23 mouse cellular contexts compared by ENCODE assay signal in genomic region chr6:54383893-54384524, GRCm38 (mm10). TPM values are rescaled to one million over a fixed set of nuclear protein-coding genes. Genes with fewer than 3 reads are reported as not detected.
DNase-seq lines count a peak whose midpoint lies in the region; ATAC-seq lines count a peak whose summit lies in the region.
"Had no signal": no experiment of that assay in that cellular context is flagged by ENCODE, and none has a peak within 500 bp of the region (broad histone marks: within the 10 kb centered on the region; RNA-seq: fewer than 3 reads in every experiment).

No protein-coding gene starts in this region.

- H3K4me2 ChIP-seq in neural tube, embryonic 13.5 days: peak overlapping the region; percentile 11; the same call in 1 of the 2 replicates
- H3K4me2 ChIP-seq in intestine, embryonic 15.5 days (replicated peaks): 0 out of 2 replicates have a peak overlapping the region, but pooled peaks have one; percentile 24
- H3K4me2 ChIP-seq: embryonic facial prominence, embryonic 12.5 days; liver, embryonic 12.5 days; midbrain, embryonic 15.5 days had no signal

- ATAC-seq in neural tube, embryonic 13.5 days (ENCODE audit: low read depth): no peak
- peak; percentile 68 for ATAC-seq in intestine, embryonic 15.5 days
- ATAC-seq: CD4-positive, CD25-positive, alpha-beta regulatory T cell, adult 4 months; forebrain, embryonic 16.5 days; liver, embryonic 12.5 days; liver, postnatal 0 days; midbrain, embryonic 15.5 days had no signal

- peaks cover 1% of the 10 kb centered on the region; the same call in 1 of the 2 replicates for H3K27me3 ChIP-seq in heart, embryonic 10.5 days (ENCODE audit: insufficient read depth, poor library complexity, severe bottlenecking)
- no peaks in the 10 kb centered on the region for H3K27me3 ChIP-seq in neural tube, embryonic 13.5 days
- H3K27me3 ChIP-seq in intestine, embryonic 15.5 days (replicated peaks): no peaks in the 10 kb centered on the region
- no peaks in the 10 kb centered on the region for H3K27me3 ChIP-seq in limb, embryonic 10.5 days (ENCODE audit: low read depth, poor library complexity, severe bottlenecking)
- H3K27me3 ChIP-seq: embryonic facial prominence, embryonic 12.5 days; midbrain, embryonic 15.5 days had no signal

- no peak overlapping the region for H3K4me3 ChIP-seq in heart, embryonic 10.5 days
- H3K4me3 ChIP-seq in neural tube, embryonic 13.5 days: no peak overlapping the region
- H3K4me3 ChIP-seq in intestine, embryonic 15.5 days (replicated peaks): no peak overlapping the region
- H3K4me3 ChIP-seq in limb, embryonic 10.5 days: no peak overlapping the region
- H3K4me3 ChIP-seq: embryonic facial prominence, embryonic 12.5 days; gastrocnemius, adult 2 months; liver, embryonic 12.5 days; midbrain, embryonic 15.5 days had no signal

- no peaks in the 10 kb centered on the region; the same call in 1 of the 2 replicates for H3K4me1 ChIP-seq in heart, embryonic 10.5 days
- peaks cover 9% of the 10 kb centered on the region for H3K4me1 ChIP-seq in neural tube, embryonic 13.5 days (replicated peaks)
- H3K4me1 ChIP-seq in intestine, embryonic 15.5 days (replicated peaks): peaks cover 4% of the 10 kb centered on the region; the same call in 1 of the 2 replicates
- H3K4me1 ChIP-seq in limb, embryonic 10.5 days: peaks cover 56% of the 10 kb centered on the region
- H3K4me1 ChIP-seq: liver, embryonic 12.5 days had no signal

- intact Hi-C loops in heart, postnatal 36 days (cut with DNase I): no loop called here

- no peaks in the 10 kb centered on the region for H3K9me3 ChIP-seq in heart, embryonic 10.5 days
- no peaks in the 10 kb centered on the region for H3K9me3 ChIP-seq in neural tube, embryonic 13.5 days
- no peaks in the 10 kb centered on the region for H3K9me3 ChIP-seq in intestine, embryonic 15.5 days
- no peaks in the 10 kb centered on the region for H3K9me3 ChIP-seq in limb, embryonic 10.5 days (replicated peaks)
- H3K9me3 ChIP-seq: embryonic facial prominence, embryonic 12.5 days; liver, embryonic 12.5 days; midbrain, embryonic 15.5 days had no signal

- no peak overlapping the region for H3K27ac ChIP-seq in heart, embryonic 10.5 days
- H3K27ac ChIP-seq in neural tube, embryonic 13.5 days (replicated peaks): no peak overlapping the region
- no peak overlapping the region for H3K27ac ChIP-seq in intestine, embryonic 15.5 days
- no peak overlapping the region for H3K27ac ChIP-seq in limb, embryonic 10.5 days
- H3K27ac ChIP-seq: embryonic facial prominence, embryonic 12.5 days; gastrocnemius, adult 2 months; liver, embryonic 12.5 days; macrophage; midbrain, embryonic 15.5 days had no signal

- H3K9ac ChIP-seq in neural tube, embryonic 13.5 days: no peak overlapping the region
- no peak overlapping the region for H3K9ac ChIP-seq in intestine, embryonic 15.5 days
- H3K9ac ChIP-seq: embryonic facial prominence, embryonic 12.5 days; liver, embryonic 12.5 days; liver, postnatal 0 days; midbrain, embryonic 15.5 days had no signal

- WGBS in heart, embryonic 10.5 days: 71% methylated on average over 12 of the region's 12 CpGs
- 44% methylated on average over 12 of the region's 12 CpGs for WGBS in neural tube, embryonic 13.5 days
- WGBS in intestine, embryonic 15.5 days: 45% methylated on average over 12 of the region's 12 CpGs
- 73% methylated on average over 12 of the region's 12 CpGs for WGBS in limb, embryonic 10.5 days

- no peaks in the 10 kb centered on the region for H3K36me3 ChIP-seq in heart, embryonic 10.5 days
- no peaks in the 10 kb centered on the region for H3K36me3 ChIP-seq in neural tube, embryonic 13.5 days
- H3K36me3 ChIP-seq in intestine, embryonic 15.5 days: no peaks in the 10 kb centered on the region
- H3K36me3 ChIP-seq in limb, embryonic 10.5 days: no peaks in the 10 kb centered on the region
- H3K36me3 ChIP-seq: embryonic facial prominence, embryonic 12.5 days; liver, embryonic 12.5 days; midbrain, embryonic 15.5 days had no signal

- DNase-seq in heart, embryonic 10.5 days (ENCODE audit: low spot score): peak; percentile 35
- no peak for DNase-seq in heart, postnatal 36 days
- no peak for DNase-seq in neural tube, embryonic 10.5 days (ENCODE audit: extremely low spot score, low spot score)
- peak; percentile 35 for DNase-seq in limb, embryonic 10.5 days (ENCODE audit: low spot score)
- no peak for DNase-seq in thymus, postnatal 0 days (ENCODE audit: low spot score)
- DNase-seq: adrenal gland, postnatal 25 days; cerebellum, adult 18-20 months; cerebellum, postnatal 25 days; gastrocnemius, adult 2 months; gastrocnemius, postnatal 36 days; heart, postnatal 14 days; kidney, adult 18-20 months; liver, postnatal 0 days; thymus, postnatal 14 days had no signal

RNA-seq across cellular contexts. Expression of gene Wipf3, which starts 45.4 kb away (rescaled TPM):
- 1.0 and 1.8 TPM in 2 replicates for polyA plus RNA-seq in heart, embryonic 10.5 days (2016; fragmentation: Nextera tagmentation; extraction: Ambion mirVana)
- 10 to 100 TPM; 37.7 to 40.2 TPM for total RNA-seq in heart, postnatal 36 days (2021)
- 2.3 and 3.1 TPM in 2 replicates for polyA plus RNA-seq in neural tube, embryonic 13.5 days (2015; fragmentation: Nextera tagmentation; extraction: Ambion mirVana)
- 1.1 and 1.9 TPM in 2 replicates for polyA plus RNA-seq in intestine, embryonic 15.5 days (2015; fragmentation: Nextera tagmentation; extraction: Ambion mirVana)
- 0.68 and 1.0 TPM in 2 replicates for polyA plus RNA-seq in limb, embryonic 10.5 days (2016; fragmentation: Nextera tagmentation; extraction: Ambion mirVana)
- polyA plus RNA-seq in thymus, postnatal 0 days (2015; fragmentation: Nextera tagmentation; extraction: Ambion mirVana): 0.31 and 0.46 TPM in 2 replicates
- total RNA-seq: megakaryocyte-erythroid progenitor cell, adult 5-6 weeks had no signal
- polyA plus RNA-seq: CD4-positive, CD25-positive, alpha-beta regulatory T cell, adult 4 months; macrophage had no signal

RNA-seq across cellular contexts. Expression of gene Prr15, which starts 58.4 kb away (rescaled TPM):
- 1.5 and 6.7 TPM in 2 replicates for polyA plus RNA-seq in heart, embryonic 10.5 days (2016; fragmentation: Nextera tagmentation; extraction: Ambion mirVana)
- 1 to 10 TPM; 1.7 to 2.2 TPM for total RNA-seq in heart, postnatal 36 days (2021)
- polyA plus RNA-seq in neural tube, embryonic 13.5 days (2015; fragmentation: Nextera tagmentation; extraction: Ambion mirVana): 1.1 TPM in 2 replicates
- polyA plus RNA-seq in intestine, embryonic 15.5 days (2015; fragmentation: Nextera tagmentation; extraction: Ambion mirVana): 11.3 and 11.7 TPM in 2 replicates
- polyA plus RNA-seq in limb, embryonic 10.5 days (2016; fragmentation: Nextera tagmentation; extraction: Ambion mirVana): 0.15 and 0.16 TPM in 2 replicates
- 0.91 and 1.4 TPM in 2 replicates for polyA plus RNA-seq in thymus, postnatal 0 days (2015; fragmentation: Nextera tagmentation; extraction: Ambion mirVana)

Comparison
In these comparisons a context has a peak if more than half of its experiments do, and no peak if none do; other contexts are left out.
1. DNase-seq: peak in heart, embryonic 10.5 days (single experiment) and limb, embryonic 10.5 days (single experiment); none in heart, postnatal 36 days (0 of 2), neural tube, embryonic 10.5 days (single experiment) and thymus, postnatal 0 days (single experiment).